Mouse (Mus musculus) cerebellum, postnatal 10 days (tissue): ENCODE measurements around the gene Padi3.

Experiments used
- DNase-seq, 2 experiments: peaks; one replicate each; pipeline ENCODE4 v3.0.0; 2021; ENCODE audit warnings: mixed read lengths in 2 of 2

Gene Padi3

DNA sequence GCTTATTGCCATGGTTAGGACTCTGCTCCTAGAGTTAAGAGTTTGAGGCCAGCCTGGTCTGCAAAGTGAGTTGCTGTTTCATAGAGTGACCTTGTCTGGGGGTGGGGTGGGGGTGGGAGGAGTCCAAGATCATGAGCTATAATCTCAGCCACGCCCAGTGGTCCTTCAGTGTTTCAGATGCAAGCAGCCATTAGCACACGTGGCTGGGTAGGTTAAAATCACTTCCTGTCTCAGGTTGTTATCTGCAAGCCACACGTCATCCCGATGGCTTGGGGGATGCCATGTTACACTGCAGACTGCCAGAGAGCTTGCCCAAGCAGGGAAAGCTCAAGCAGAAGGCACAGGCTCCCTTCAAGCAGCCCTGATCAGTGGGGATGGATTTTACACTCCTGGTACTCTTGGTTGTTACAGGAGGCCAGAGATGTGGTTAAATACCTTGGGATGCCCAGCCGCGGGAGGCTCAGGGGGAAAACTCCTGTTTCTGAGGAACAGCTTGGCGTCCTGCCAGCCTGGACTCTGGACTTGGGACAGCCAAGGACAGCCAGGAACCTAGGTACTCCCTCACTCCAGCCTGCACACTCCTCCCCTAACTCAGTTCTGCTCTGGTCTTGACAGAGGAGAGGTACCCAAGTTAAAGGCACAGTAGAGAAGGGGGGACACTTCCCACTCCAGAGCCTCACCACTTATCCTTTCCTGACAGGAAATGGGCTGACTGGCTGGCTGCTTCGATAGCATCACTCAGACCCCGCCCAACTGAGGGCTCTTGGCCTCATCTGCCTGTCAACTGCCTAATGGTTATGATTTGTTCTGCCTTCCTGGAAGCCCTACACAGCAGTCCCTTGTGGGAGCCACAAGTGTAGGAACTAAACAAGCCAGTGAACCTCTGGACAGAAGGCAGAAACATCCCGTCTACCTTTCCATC, 5.8 kb upstream of the Padi3 start:
- peak; percentile 33 to 40 for DNase-seq

DNA sequence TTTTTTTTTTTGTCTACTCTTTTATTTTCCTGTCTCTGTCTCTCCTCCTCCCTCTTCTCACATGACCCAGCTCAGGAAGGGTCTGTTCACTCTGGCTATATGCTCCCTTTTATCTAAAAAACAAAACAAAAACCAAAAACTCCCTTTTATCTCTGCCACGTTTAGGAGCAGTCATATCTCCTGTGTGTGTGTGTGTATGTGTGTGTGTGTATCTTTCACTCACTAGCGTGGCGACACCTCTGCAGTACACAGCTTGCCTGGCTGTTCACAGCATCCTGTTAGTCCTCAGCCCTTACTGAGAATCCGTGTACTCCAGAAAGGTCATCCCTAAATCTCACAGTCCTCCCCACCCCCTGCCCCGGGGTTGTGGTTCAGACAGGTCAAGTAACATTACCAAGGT, 5.0 kb upstream of the Padi3 start:
- DNase-seq: no peak

DNA sequence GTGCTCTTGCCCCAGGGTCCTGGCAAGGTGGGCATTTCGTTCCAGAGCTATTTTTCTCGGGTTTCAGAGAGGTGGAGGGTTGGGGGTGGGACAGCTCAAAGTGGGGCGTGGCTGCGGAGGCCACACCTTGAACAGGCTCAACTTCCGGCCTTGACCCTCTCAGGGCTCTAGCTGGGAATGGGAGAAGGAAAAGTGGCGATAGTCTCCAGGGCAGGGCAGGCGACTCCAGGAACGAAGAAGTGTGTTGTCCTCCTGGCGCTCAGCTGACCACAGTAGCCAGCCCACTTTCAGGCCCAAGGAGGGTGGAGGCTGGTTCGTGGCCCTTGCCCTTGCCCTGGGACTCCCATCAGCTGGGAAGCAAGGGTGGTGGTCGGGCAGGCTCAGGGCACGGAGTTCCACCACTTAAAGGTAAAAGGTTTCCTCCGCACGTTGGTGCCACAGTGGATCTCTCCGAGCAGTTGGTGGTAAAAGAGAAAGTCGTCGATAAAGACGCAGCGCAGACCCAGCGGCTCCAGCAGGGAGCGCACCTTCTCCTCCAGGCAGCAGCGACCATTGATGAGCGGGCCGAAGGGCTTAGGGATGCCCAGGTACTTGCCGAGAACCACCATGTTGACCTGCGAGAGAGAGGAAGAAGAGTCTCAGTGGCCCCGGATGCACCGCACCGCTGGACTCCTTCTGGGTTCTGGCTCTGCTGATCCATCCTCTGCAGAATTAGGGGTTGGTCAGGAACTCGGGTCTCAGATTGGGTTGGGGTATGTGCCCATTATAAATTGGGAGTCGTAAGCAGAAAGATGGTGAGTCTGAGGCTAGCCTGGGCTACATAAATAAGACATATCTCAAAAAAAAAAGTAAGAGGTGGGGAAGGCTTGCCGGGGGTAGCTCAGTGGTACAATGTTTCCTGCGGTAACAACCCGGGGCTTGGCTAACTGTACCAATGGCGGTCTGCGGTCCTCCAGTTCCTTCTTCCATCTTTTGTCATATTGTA, 4.1 kb upstream of the Padi3 start:
- peak; percentile 27 to 40 for DNase-seq

DNA sequence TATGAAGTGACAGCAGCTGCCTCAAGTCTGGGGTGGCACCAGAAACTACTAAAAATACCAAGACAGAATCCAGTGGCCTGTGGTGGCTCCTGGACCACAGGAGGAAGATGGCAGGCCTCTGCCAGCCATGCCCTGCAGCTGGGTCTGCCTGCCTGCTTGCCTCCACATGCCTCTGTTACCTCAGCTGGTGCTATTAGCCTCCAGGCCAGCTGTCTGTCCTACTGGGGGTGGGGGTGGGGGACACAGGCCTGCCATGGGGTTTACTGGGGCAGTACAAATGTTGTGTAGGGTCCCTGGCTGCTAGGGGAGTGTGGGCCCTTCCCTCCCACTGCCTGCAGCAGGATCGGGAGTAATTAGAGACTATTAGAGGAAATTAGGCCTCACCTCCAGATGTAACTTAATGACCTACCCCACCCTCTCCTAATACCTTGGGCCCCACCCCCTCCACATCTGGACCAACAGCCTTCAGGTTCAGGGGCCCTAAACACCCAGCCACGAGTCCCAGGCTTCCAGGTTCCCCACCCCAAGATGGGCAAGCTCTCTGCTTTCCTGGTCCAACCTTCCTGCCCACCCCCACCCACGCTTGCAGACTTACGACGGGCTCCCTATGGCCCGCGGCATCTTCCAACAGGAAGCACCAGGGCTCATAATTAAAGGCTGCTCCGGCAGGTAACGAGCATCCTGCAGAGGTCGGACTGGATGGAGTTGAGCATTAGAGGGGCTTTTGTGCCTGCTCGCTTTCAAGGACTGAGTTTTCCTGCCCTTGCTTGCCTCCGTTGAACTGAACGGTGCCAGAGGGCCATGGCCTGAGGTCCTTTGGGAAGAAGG, 3.1 kb upstream of the Padi3 start:
- DNase-seq: no peak

DNA sequence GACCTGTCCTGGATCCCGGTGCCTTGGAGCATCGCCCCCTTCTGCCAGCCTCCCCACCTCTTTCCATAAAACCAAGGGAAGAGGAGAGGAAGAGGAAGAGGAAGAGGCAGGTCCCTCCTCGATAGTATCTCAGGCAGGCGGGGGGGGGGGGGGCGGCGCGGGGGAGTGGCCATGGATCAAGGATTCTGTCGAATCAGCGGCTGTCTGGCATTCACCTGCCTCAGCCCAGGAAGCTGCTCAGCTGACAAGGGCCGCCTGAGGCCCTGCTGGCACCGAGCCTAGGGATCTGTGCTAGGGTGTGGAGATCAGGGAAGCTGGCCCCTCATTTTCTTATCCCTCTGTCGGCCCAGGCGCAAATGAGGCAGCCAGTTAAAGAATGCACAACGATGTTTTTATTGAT, 2.2 kb upstream of the Padi3 start:
- DNase-seq: peak; percentile 79 to 84

DNA sequence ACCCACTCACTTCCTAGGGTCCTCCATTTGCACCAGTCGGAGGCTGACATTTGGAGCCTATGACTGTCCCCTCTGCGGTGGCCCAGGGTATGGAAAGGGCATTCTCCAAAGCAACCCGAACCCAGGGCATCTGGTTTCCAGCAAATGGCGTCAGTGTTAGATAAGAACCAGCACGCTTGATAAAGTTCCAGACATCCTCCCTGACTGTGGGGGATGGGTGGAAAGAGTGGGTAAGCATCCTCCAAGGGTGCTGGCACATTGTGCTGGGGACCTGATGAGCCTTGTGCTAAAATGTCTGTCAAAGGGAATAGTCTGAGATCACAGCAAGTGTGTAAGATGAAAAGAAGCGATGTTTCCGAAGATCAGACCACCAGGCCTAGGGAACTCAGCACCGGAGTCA, 1.7 kb upstream of the Padi3 start:
- no peak for DNase-seq

DNA sequence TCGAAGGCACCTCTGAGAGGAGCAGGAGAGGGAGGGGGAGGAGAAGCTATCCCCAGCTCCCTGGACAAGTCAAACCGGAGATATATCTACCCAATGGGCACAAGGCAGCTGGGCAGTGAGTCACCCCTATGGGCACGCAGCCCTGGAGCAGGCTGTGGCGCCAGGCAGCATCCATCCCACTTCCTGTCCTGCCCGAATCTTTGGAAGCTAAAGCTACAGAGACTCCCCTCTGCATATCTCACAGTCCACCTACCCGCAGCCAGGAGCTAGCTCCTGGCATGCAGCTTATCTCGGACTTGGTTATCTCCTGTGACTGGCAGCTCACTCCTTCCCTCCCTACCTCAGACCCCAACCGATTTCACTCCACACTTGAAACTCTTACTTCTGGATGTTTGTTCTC, 1.3 kb downstream of the Padi3 start:
- DNase-seq: no peak

DNA sequence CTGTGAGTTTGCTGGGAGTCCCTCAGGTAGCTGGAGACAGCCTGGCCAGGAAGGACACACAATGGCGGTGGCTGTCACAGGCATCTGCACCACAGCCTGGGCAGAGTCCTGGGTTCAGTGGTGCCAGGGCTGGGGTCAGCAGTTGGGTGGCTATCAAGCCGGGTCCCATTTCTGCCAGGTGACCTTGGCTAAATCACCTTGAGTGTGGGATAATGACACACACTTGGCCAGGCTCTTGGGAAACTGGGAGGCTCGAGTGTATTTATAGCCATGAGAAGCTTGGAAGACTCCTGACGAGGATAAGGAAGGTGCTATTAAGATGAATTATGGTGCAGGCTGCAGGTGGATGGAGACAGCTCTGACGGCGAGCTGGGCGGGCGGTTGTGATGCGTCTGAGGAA, 5.8 kb downstream of the Padi3 start:
- no peak for DNase-seq

DNA sequence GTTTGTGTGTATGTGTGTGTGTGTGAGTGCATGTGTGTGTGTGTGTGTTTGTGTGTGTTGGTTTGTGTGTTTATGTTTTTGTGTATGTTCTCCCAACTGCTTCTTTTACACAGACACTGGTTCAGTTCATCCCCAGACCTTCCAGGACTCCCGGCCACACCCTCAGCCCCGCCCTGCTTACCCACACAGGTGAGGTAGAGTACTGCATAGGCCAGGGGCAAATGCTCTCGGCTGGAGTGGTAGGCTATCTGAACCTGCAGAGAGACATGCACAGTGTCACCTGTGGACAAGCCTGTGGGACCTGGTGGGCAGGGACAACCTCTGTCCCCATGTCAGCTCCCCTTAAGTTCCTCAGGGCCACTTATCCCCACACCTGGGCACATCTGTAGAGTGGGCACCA, 9.1 kb downstream of the Padi3 start:
- no peak for DNase-seq

DNA sequence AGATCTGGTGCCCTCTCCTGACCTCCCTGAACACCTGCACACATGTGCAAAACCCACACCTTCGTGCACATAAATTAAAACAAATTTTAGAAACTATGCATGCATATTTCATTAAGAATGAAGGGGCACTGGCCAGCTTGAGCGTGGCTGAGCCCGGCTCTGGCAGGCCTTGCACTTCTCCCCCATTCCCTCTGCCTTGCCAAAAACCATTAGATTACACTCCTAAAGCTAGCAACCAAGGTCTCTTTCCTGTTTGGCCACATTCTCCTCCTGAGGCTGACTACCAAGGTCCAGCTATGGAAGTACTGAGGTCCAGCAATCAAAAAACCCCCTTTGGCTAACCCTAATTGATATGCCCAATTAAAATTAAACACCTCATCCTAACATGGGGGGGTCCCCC, 13.7 kb downstream of the Padi3 start:
- DNase-seq: no peak

DNA sequence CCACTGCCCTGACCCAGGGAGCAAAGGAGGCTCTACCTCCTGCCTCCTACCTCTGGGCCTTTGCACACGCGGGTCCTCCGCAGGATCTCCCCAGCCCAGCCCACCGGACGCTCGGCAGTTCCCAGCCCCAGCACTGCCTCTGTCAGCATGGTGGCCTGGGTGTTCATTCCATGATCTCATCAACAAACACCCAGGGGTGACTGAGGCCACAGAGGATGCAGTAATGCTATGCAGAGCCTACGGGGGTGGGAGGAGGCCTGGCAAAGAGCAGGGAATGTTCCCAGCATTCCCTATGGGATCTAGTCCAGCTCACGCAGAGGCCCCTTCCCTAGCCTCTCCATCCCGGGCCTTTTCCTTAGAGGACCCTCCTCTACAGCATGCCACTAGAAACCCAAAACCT, 15.8 kb downstream of the Padi3 start:
- no peak for DNase-seq

DNA sequence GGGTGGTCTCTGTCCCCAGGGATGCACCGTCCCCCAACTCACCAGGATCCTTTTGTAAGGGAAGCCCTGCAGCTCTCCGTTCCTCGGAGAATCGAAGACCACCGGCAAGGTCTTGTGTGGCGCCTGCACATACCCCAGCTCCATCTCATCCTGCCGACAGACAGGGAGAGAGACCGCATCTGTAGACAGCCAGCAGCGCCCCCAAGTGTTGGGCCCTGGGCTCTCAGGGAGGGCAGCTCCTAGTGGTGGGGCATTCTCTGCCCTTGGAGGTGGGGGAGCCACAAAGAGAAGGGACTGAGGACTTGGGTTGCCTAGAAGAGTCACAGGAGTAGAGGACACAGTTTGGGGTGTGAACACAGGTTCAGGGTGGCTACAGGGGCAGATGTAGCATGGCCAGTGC, 16.7 kb downstream of the Padi3 start:
- no peak for DNase-seq

DNA sequence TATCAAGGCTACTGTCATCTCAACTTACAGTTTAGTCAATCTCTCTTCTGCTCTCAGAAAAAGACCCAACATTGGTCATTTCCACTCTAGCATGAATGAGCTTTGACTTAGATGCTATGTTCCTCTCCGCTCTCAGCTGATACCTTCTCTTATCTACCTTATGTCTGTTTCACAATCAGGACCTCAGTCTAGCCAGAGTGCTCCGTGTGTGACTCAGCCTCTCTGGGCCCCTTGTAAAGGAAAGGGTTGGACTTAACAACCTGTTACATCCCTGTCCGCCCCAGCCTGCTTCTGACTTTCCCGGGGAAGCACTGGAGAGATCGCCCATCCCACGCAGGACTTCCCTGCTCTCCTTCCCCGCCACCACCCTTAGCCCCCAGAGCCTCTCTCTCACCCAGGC, 17.9 kb downstream of the Padi3 start:
- DNase-seq: no peak

DNA sequence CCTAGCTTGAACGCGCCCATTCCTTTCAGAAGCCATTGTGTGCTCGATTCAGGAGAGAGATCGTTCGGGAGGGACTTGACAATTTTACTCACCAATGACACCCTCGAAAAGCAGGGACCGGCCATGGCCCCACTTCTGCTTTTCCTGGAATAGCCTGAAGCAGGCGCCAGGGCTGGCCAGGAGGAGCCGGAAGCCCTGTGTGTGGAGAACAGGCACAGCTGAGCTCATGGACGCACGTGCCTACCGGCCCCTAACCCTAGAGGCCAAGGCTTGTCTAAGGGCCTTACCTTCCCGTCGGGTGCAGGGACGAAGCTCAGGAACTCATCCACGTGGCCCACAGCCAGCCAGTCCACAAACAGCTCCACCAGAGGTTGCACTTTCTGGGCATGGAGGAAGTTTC, 19.4 kb downstream of the Padi3 start:
- no peak for DNase-seq

DNA sequence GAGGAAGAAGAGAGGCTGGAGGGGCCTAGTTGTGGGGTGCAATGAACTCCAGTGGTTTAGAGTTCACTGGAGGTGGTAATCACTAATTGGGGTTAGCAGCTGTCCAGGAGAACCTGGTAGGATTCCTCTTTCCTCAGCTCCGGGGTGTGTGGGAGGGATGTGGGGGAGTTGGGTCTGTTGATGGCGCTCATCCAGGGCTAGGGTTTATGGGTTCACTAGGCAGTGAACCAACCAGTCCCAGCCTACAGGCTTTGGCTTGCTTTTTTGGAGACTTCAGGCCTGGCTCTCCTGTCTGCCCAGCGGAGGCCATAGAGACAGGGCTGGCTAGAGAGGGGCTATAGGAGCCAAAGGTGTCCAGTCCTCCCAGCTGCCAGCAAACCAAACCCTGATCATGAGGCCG, 20.5 kb downstream of the Padi3 start:
- DNase-seq: no peak

DNA sequence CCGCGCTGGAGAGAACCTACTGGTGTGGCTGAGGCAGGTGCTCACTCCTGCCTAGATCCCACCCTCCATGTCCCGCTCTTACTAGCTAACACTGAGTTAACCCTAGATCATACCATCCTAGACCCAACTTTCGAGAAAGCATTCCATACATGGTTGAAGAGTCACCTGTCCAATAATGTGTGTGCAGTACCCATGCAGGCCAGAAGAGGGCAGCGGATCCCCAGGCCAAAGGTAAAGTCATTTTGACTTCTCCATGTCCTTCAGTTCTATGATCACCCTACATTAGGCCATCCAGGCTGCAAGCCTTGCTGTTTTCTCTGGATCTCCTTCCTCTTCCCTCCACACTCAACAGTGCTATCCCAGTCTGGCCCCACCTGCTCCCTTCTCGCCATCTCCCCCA, 21.5 kb downstream of the Padi3 start:
- DNase-seq: peak; percentile 87 to 90

DNA sequence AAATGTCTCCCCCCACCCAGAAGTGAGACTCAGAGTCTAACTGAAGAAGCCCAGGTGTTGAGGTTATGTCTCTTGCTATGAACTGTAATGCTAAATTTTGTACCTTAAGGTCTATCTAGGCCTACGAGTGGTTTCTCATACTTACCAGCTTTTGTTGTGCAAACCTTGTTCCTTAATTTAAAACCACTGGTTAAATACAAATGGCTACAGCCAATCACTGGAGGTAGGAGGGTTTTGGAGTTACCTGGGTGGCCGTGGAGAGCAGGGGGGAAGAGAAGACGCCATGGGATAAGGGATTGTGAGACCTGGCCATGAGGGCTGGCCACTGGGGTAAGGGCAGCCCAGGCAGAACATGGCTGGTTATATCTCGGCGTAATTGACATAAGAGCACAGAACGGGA, 22.2 kb downstream of the Padi3 start:
- no peak for DNase-seq

DNA sequence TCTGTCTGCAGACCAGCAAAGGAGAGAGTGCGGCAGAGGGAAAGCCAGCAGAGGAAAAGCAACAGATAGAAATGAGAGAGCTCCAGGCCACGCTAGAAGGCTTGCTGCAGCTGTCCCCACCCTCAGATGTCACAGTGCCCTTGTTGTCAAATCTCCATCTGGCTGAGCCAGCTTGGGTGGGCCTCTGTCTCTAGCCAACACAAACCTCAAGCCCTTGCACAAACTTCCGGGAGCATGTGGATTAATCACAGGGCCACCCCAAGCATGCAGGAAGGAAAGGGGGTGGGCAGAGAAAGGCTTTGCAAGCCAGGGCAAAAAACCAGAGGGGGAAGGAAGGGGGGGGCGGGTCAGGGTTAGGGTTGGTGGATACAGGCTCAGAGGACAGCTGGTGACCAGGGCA, 23.0 kb downstream of the Padi3 start:
- no peak for DNase-seq

DNA sequence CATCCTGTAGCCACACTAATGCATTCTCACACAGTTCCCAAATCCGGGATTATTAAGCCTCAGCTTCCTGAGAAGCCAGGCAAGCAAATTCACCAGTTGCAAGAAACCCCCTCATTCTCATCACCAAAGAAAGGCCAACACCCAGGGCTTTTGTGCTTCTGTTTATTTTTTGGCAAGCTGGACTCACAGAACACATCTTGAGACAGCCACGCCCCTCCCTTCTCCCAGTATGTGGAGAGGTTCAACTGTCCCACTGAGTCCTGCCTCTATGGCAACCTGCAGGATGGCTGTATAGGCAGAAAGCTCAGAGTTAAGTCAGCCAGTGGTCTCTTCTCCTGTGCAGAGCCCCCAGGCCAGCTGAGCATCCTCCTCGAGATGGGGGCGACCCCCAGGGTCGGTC, 25.2 kb downstream of the Padi3 start:
- DNase-seq: no peak

DNA sequence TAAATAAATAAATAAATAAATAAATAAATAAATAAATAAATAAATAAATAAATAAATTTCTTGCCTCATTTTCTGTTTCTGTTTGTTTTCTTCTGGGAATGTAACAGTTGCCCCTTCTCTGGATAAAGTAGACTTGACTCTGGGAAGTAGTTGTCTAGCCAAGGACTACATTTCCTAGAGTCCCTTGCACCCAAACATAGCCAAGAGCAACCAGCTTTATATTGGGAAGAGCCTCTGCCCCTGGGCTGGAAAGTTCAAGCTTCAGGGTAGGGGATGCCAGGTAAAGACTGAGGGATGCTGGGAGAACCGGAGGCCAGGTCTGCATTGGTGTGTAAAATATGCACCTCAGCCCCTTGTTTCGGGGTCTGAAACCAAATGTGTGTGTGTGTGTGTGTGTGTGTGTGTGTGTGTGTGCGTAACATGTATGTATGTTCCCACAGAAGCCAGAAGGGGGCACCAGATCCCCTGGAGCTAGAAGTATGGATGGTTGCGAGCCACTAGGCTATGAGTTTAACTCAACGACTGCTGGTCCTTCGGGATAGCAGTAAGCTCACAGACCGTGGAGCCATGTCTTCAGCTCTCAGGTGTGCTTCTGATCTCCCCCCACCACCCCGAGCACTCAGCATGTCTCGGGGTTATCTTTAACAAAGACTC, 26.0 kb downstream of the Padi3 start:
- DNase-seq: no peak

DNA sequence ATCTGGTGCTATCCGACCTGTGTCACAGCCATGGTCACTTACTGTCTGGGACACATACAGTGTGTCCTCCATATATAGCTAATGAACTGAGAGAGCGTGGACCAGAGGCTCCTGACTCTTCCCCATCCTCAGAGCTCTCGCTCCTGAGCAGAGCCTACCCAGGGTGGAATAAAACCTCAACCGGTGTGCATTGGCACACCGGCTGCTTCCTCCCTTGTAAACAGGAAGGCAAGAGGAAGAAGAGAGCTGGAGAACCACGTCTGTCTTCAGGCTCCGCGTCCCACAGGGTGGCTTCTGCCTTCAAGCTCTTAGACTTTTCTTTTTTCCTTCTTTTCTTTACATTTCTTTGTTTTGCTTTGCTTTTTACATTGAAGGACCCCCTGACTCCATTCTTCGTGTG, 27.6 kb downstream of the Padi3 start:
- no peak for DNase-seq

DNA sequence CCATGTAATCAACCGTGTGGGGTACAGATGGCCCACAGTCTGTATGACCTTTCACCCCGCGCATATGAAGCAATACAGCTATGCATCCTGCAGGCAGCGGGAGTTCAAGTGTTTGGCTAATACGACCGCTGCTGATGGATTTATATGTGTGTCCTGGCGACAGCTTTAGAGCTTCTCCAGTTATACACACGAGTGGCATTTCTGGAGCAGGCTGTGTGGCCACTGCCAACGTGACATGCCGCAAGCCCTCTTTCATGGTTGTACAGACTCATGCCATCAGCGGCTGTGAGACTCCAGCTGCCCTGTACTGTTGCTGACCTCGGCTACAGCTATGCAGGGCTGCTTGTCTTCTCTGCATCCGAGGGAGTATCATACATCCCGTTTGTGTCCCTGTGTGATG, 29.9 kb downstream of the Padi3 start:
- no peak for DNase-seq
